Mouse (Mus musculus): ENCODE data around the gene Tubb4a. TPM values are rescaled to one million over a fixed set of nuclear protein-coding genes. Genes with fewer than 3 reads are reported as not detected.

Gene Tubb4a
- polyA plus RNA-seq, 1 experiment from 2014 or later, result 14.7 TPM

- 81% methylated on average over 10 of the region's 10 CpGs for whole genome bisulfite sequencing
- no peaks in the 10 kb centered on the region for H3K9me3 ChIP-seq
Measured at GRCm38 (mm10) chr17:57112768-57113474, 25.3 kb upstream of the Tubb4a start.

GRCm38 (mm10) chr17:57110005-57110404, 22.4 kb upstream of the Tubb4a start:
- DNase-seq (ENCODE audit: low spot score), result no peak
- H3K27me3 ChIP-seq (ENCODE audit: insufficient read depth, poor library complexity, severe bottlenecking), result peaks cover 13% of the 10 kb centered on the region; the same call in 1 of the 2 replicates
- peaks cover 19% of the 10 kb centered on the region for H3K4me1 ChIP-seq
- no peak overlapping the region for H3K4me3 ChIP-seq
- H3K9me3 ChIP-seq, result no peaks in the 10 kb centered on the region
- H3K27ac ChIP-seq, result no peak overlapping the region
- H3K36me3 ChIP-seq, result no peaks in the 10 kb centered on the region
- WGBS, result 78% methylated on average over 1 of the region's 1 CpGs

More at GRCm38 (mm10) chr17:57112768-57113474, 25.3 kb upstream of the Tubb4a start:
- Histone ChIP-seq H3K27ac (no peak overlapping the region), H3K4me3 (no peak overlapping the region), H3K36me3 (no peaks in the 10 kb centered on the region), H3K27me3 (ENCODE audit: insufficient read depth, poor library complexity, severe bottlenecking) (no peaks in the 10 kb centered on the region), H3K4me1 (0 out of 2 replicates have a peak, but pooled peaks cover 5% of the 10 kb centered on the region)
- no peak for DNase-seq (ENCODE audit: low spot score)

GRCm38 (mm10) chr17:57108666-57109171, 21.1 kb upstream of the Tubb4a start:
- Histone ChIP-seq H3K27me3 (ENCODE audit: insufficient read depth, poor library complexity, severe bottlenecking) (peaks cover 14% of the 10 kb centered on the region; the same call in 1 of the 2 replicates), H3K4me1 (peaks cover 25% of the 10 kb centered on the region), H3K9me3 (no peaks in the 10 kb centered on the region), H3K27ac (no peak overlapping the region), H3K36me3 (no peaks in the 10 kb centered on the region), H3K4me3 (no peak overlapping the region)
- 33% methylated on average over 5 of the region's 5 CpGs for WGBS
- no peak for DNase-seq (ENCODE audit: low spot score)

GRCm38 (mm10) chr17:57108040-57108665, 20.6 kb upstream of the Tubb4a start:
- Histone ChIP-seq H3K4me3 (no peak overlapping the region), H3K27ac (no peak overlapping the region), H3K9me3 (no peaks in the 10 kb centered on the region), H3K36me3 (no peaks in the 10 kb centered on the region), H3K4me1 (peaks cover 25% of the 10 kb centered on the region), H3K27me3 (ENCODE audit: insufficient read depth, poor library complexity, severe bottlenecking) (peaks cover 19% of the 10 kb centered on the region; the same call in 1 of the 2 replicates)
- WGBS, result 71% methylated on average over 7 of the region's 7 CpGs
- DNase-seq (ENCODE audit: low spot score), result no peak

GRCm38 (mm10) chr17:57107064-57107463, 19.5 kb upstream of the Tubb4a start:
- H3K9me3 ChIP-seq, result no peaks in the 10 kb centered on the region
- no peak overlapping the region for H3K4me3 ChIP-seq
- peaks cover 19% of the 10 kb centered on the region; the same call in 1 of the 2 replicates for H3K27me3 ChIP-seq (ENCODE audit: insufficient read depth, poor library complexity, severe bottlenecking)
- 86% methylated on average over 5 of the region's 5 CpGs for WGBS
- H3K36me3 ChIP-seq, result no peaks in the 10 kb centered on the region
- no peak overlapping the region for H3K27ac ChIP-seq
- no peak for DNase-seq (ENCODE audit: low spot score)
- H3K4me1 ChIP-seq, result peaks cover 25% of the 10 kb centered on the region

GRCm38 (mm10) chr17:57106035-57106368, 18.4 kb upstream of the Tubb4a start:
- no peaks in the 10 kb centered on the region for H3K9me3 ChIP-seq
- peak overlapping the region; percentile 66 for H3K4me3 ChIP-seq
- no peak for DNase-seq (ENCODE audit: low spot score)
- peaks cover 19% of the 10 kb centered on the region; the same call in 1 of the 2 replicates for H3K27me3 ChIP-seq (ENCODE audit: insufficient read depth, poor library complexity, severe bottlenecking)
- H3K4me1 ChIP-seq, result peaks cover 25% of the 10 kb centered on the region
- peak overlapping the region; percentile 87; the same call in 1 of the 2 replicates for H3K27ac ChIP-seq
- 10% methylated on average over 9 of the region's 9 CpGs for WGBS
- H3K36me3 ChIP-seq, result no peaks in the 10 kb centered on the region

GRCm38 (mm10) chr17:57105181-57106034, 17.8 kb upstream of the Tubb4a start, which contains the start of gene Tnfsf9:
Gene Tnfsf9, plus strand, starts transcription at chr17:57105325.
- H3K27ac ChIP-seq, result peak within 1 kb of the TSS; percentile 87

GRCm38 (mm10) chr17:57104496-57104895, 16.9 kb upstream of the Tubb4a start:
- Histone ChIP-seq H3K27ac (peak overlapping the region; percentile 87), H3K36me3 (no peaks in the 10 kb centered on the region), H3K9me3 (no peaks in the 10 kb centered on the region), H3K4me3 (peak overlapping the region; percentile 66), H3K27me3 (ENCODE audit: insufficient read depth, poor library complexity, severe bottlenecking) (peaks cover 19% of the 10 kb centered on the region; the same call in 1 of the 2 replicates), H3K4me1 (peaks cover 28% of the 10 kb centered on the region)
- WGBS, result 40% methylated on average over 4 of the region's 4 CpGs
- DNase-seq (ENCODE audit: low spot score), result no peak

More at GRCm38 (mm10) chr17:57105181-57106034, 17.8 kb upstream of the Tubb4a start, which contains the start of gene Tnfsf9:
- Histone ChIP-seq H3K9me3 (no peaks in the 10 kb centered on the region), H3K4me1 (peaks cover 25% of the 10 kb centered on the region), H3K36me3 (no peaks in the 10 kb centered on the region), H3K27me3 (ENCODE audit: insufficient read depth, poor library complexity, severe bottlenecking) (peaks cover 19% of the 10 kb centered on the region; the same call in 1 of the 2 replicates), H3K4me3 (peak within 1 kb of the TSS; percentile 66)
- peak; percentile 80 for DNase-seq (ENCODE audit: low spot score)
- WGBS, result under 1% methylated on average over 59 of the region's 61 CpGs

- H3K27me3 ChIP-seq (ENCODE audit: insufficient read depth, poor library complexity, severe bottlenecking), result peaks cover 18% of the 10 kb centered on the region; the same call in 1 of the 2 replicates
- DNase-seq (ENCODE audit: low spot score), result no peak
- H3K36me3 ChIP-seq, result no peaks in the 10 kb centered on the region
- no peak overlapping the region for H3K4me3 ChIP-seq
- H3K4me1 ChIP-seq, result peaks cover 23% of the 10 kb centered on the region
- 91% methylated on average over 2 of the region's 2 CpGs for WGBS
- no peak overlapping the region for H3K27ac ChIP-seq
- H3K9me3 ChIP-seq, result no peaks in the 10 kb centered on the region
Measured at GRCm38 (mm10) chr17:57102276-57102675, 14.7 kb upstream of the Tubb4a start.

GRCm38 (mm10) chr17:57099629-57100325, 12.2 kb upstream of the Tubb4a start:
- 1% methylated on average over 10 of the region's 10 CpGs for WGBS
- Histone ChIP-seq H3K36me3 (no peaks in the 10 kb centered on the region), H3K4me1 (peaks cover 18% of the 10 kb centered on the region), H3K27me3 (ENCODE audit: insufficient read depth, poor library complexity, severe bottlenecking) (peaks cover 16% of the 10 kb centered on the region; the same call in 1 of the 2 replicates), H3K27ac (no peak overlapping the region), H3K9me3 (no peaks in the 10 kb centered on the region), H3K4me3 (no peak overlapping the region)
- DNase-seq (ENCODE audit: low spot score), result peak; percentile 80

GRCm38 (mm10) chr17:57098321-57098720, 10.7 kb upstream of the Tubb4a start:
- WGBS, result 71% methylated on average over 5 of the region's 5 CpGs
- no peak for DNase-seq (ENCODE audit: low spot score)

GRCm38 (mm10) chr17:57096623-57096920, 9.0 kb upstream of the Tubb4a start:
- Histone ChIP-seq H3K36me3 (no peaks in the 10 kb centered on the region), H3K4me1 (peaks cover 13% of the 10 kb centered on the region), H3K27ac (no peak overlapping the region), H3K9me3 (no peaks in the 10 kb centered on the region), H3K4me3 (peak overlapping the region; percentile 33), H3K27me3 (ENCODE audit: insufficient read depth, poor library complexity, severe bottlenecking) (peaks cover 13% of the 10 kb centered on the region; the same call in 1 of the 2 replicates)
- DNase-seq (ENCODE audit: low spot score), result peak; percentile 88
- WGBS, result 1% methylated on average over 11 of the region's 11 CpGs

More at GRCm38 (mm10) chr17:57098321-57098720, 10.7 kb upstream of the Tubb4a start:
- no peak overlapping the region for H3K27ac ChIP-seq
- peaks cover 10% of the 10 kb centered on the region; the same call in 1 of the 2 replicates for H3K27me3 ChIP-seq (ENCODE audit: insufficient read depth, poor library complexity, severe bottlenecking)
- no peaks in the 10 kb centered on the region for H3K9me3 ChIP-seq
- peaks cover 13% of the 10 kb centered on the region for H3K4me1 ChIP-seq
- no peak overlapping the region for H3K4me3 ChIP-seq
- H3K36me3 ChIP-seq, result no peaks in the 10 kb centered on the region

Measured in heart, embryonic 10.5 days (tissue).